Mouse (Mus musculus): ENCODE measurements around the gene Tmub1. TPM values are rescaled to one million over a fixed set of nuclear protein-coding genes. Genes with fewer than 3 reads are reported as not detected.

Tmub1 gene
- polyA plus RNA-seq, 1 experiment from 2014 or later, result 38.4 TPM

- Histone ChIP-seq H3K9me3 (no peaks in the 10 kb centered on the region), H3K36me3 (peaks cover 60% of the 10 kb centered on the region), H3K4me1 (replicated peaks) (peaks cover 59% of the 10 kb centered on the region), H3K27me3 (ENCODE audit: insufficient read depth, poor library complexity, severe bottlenecking) (peaks cover 43% of the 10 kb centered on the region), H3K4me3 (peak overlapping the region; percentile 55; the same call in 1 of the 2 replicates), H3K27ac (no peak overlapping the region)
- no peak for DNase-seq (ENCODE audit: low spot score)
- 73% methylated on average over 6 of the region's 6 CpGs for WGBS
Observed at GRCm38 (mm10) chr5:24475476-24476241, 28.0 kb upstream of the Tmub1 start.

GRCm38 (mm10) chr5:24474723-24475261 lies 27.1 kb upstream of the Tmub1 start:
- peaks cover 43% of the 10 kb centered on the region for H3K27me3 ChIP-seq (ENCODE audit: insufficient read depth, poor library complexity, severe bottlenecking)
- peak; percentile 51 for DNase-seq (ENCODE audit: low spot score)
- H3K9me3 ChIP-seq, result no peaks in the 10 kb centered on the region
- H3K4me1 ChIP-seq (replicated peaks), result peaks cover 52% of the 10 kb centered on the region
- under 1% methylated on average over 67 of the region's 67 CpGs for WGBS
- peak overlapping the region; percentile 55 for H3K4me3 ChIP-seq
- peak overlapping the region; percentile 60 for H3K27ac ChIP-seq
- H3K36me3 ChIP-seq, result peaks cover 52% of the 10 kb centered on the region

DNA sequence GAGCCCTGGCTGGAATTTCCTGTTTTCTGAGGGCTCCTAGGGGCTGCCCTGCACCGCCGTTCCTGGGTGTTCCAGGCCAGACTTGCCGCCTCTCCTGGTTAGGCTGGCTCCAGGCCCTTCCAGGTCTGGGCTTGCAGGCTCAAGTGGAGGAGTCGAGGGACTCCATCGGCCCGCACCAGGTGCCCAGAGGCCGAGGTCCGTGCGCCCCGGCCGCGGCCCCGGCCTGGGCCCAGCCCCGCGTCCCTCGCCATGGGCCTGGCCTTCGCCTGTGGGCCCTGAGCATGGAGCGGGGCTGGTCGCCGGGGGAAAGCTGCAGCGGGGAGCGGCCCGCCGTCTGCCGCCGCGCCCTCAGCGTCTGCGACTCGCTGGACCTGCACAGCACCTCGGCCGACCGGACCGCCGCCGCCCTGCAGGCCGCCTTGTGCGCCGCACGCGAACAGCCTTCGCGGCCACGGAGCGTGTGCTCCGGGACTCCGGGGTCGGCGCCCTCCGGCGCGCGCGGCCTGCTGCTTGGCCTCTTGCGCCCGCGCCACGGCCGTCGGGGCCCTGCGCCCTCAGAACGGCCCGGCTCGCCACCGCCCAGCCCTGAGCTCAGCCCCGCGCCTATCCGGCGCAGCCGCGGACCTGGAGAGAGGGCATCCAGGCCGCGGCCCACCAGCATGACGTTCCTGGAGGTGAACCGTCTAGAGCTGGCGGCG lies 26.5 kb upstream of the Tmub1 start:
- H3K9me3 ChIP-seq, result no peaks in the 10 kb centered on the region
- peaks cover 52% of the 10 kb centered on the region for H3K4me1 ChIP-seq (replicated peaks)
- H3K4me3 ChIP-seq, result peak overlapping the region; percentile 55
- peak; percentile 55 for DNase-seq (ENCODE audit: low spot score)
- peaks cover 45% of the 10 kb centered on the region for H3K36me3 ChIP-seq
- H3K27me3 ChIP-seq (ENCODE audit: insufficient read depth, poor library complexity, severe bottlenecking), result peaks cover 43% of the 10 kb centered on the region
- peak overlapping the region; percentile 60 for H3K27ac ChIP-seq
- 1% methylated on average over 77 of the region's 77 CpGs for WGBS

DNA sequence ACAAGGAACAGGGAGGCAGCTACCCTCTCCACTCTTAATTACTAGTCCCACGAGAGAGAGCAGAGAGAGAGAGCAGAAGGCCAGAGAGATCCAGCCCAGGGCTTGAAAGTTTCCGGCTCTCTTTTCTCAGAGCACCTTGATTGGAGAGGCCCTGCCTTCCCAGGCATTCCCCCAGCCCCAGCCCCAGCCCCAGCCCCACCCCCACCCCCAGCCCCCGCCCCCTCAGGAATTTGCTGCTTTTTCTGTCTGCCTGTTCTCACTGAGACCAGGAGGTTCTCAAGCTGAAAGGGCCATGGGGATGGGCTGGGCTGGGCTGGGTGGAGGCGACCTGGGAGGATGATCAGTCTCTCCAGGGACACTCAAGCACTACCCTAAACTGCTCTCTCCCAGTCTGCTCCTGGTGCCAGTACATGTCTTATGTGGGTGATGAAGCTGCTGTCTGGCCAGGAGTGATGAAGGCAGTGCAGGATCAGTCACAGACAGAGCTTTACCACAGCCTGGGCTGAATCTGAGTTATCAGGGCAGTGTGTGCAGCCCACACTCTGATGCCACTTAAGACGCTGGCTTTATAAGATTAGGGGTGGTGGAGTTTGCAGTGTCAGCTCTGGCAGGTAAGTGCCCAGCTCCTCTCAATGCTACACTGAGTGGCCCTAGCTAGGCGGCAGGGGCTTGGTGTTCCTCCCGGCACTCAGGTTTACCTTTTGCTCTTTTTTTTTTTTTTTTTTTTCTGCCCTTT lies 25.4 kb upstream of the Tmub1 start:
- peaks cover 43% of the 10 kb centered on the region for H3K27me3 ChIP-seq (ENCODE audit: insufficient read depth, poor library complexity, severe bottlenecking)
- no peak for DNase-seq (ENCODE audit: low spot score)
- no peaks in the 10 kb centered on the region for H3K9me3 ChIP-seq
- peaks cover 34% of the 10 kb centered on the region for H3K36me3 ChIP-seq
- WGBS, result 15% methylated on average over 7 of the region's 7 CpGs
- H3K4me1 ChIP-seq (replicated peaks), result peaks cover 55% of the 10 kb centered on the region
- H3K4me3 ChIP-seq, result peak overlapping the region; percentile 16; the same call in 1 of the 2 replicates
- no peak overlapping the region for H3K27ac ChIP-seq

DNA sequence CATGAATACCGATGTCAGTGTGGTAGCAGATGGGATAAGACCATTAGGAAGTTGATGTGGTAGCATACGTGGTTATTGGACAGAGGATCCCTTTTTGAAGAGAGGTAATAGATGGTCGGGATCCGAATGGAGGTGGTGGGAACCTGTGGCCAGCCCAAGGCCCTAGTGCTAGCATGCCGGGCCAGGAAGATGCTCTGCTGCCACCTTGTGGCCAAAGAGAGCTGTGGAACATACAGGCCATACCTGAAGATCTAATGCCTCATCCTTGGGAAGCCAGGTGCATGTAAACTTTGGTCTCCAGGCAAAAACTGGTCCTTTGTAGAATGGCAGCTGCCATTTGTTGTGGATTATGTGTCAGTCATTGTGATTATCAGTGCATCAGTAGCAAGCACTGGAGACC lies 22.9 kb upstream of the Tmub1 start:
- Histone ChIP-seq H3K36me3 (peaks cover 10% of the 10 kb centered on the region), H3K9me3 (no peaks in the 10 kb centered on the region), H3K4me3 (no peak overlapping the region), H3K27ac (no peak overlapping the region), H3K4me1 (replicated peaks) (peaks cover 66% of the 10 kb centered on the region), H3K27me3 (ENCODE audit: insufficient read depth, poor library complexity, severe bottlenecking) (peaks cover 37% of the 10 kb centered on the region)
- DNase-seq (ENCODE audit: low spot score), result peak; percentile 77
- WGBS, result 16% methylated on average over 5 of the region's 5 CpGs

DNA sequence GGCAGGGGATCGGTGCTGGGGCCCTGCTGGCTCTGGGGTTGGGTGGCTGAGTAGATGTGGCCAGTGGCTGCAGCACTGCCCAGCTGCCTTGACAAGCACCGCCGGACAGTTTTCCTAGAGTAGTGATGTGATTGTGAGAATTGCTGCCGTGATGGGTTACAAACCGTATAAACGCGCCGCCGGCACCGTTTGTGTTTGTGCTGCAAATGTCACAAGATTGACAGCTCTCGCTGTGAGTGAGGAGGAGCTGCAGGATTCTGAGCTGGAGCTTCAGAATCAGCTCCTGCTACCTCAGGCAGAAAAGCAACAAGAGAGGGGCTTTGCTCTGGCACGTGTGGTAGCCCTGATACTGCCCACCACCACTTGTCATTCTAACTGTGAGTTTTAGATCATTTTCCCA lies 19.1 kb upstream of the Tmub1 start:
- Histone ChIP-seq H3K9me3 (no peaks in the 10 kb centered on the region), H3K4me1 (replicated peaks) (peaks cover 41% of the 10 kb centered on the region), H3K36me3 (peaks cover 14% of the 10 kb centered on the region), H3K27ac (peak overlapping the region; percentile 1; the same call in 1 of the 2 replicates), H3K4me3 (no peak overlapping the region), H3K27me3 (ENCODE audit: insufficient read depth, poor library complexity, severe bottlenecking) (peaks cover under 1% of the 10 kb centered on the region; the same call in 1 of the 2 replicates)
- DNase-seq (ENCODE audit: low spot score), result no peak
- WGBS, result 29% methylated on average over 12 of the region's 12 CpGs

DNA sequence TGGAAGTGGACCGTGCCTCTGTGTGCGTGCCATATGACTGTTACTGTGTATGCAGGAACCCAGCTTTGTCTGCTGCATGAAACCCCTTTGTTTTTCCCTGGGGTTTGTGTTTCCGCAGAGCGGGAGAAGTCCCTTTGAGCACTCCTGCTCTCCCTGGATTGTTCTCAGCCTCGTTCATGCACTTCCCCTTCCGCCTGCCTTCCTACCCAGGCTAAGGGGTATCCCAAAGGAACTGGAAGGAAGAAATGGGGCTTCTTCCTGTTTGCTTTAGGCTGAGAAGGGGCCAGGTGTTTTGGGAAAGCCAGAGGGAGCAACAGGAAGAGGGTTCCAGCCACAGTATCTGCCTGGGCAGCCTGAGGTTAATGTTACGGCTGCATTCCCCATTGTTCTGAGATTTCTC lies 8.0 kb upstream of the Tmub1 start:
- peaks cover 50% of the 10 kb centered on the region for H3K36me3 ChIP-seq
- peaks cover 50% of the 10 kb centered on the region for H3K4me1 ChIP-seq (replicated peaks)
- H3K4me3 ChIP-seq, result peak overlapping the region; percentile 95
- peak overlapping the region; percentile 97 for H3K27ac ChIP-seq
- DNase-seq (ENCODE audit: low spot score), result no peak
- H3K9me3 ChIP-seq, result no peaks in the 10 kb centered on the region
- WGBS, result 59% methylated on average over 7 of the region's 7 CpGs
- H3K27me3 ChIP-seq (ENCODE audit: insufficient read depth, poor library complexity, severe bottlenecking), result peaks cover 3% of the 10 kb centered on the region; the same call in 1 of the 2 replicates

- peaks cover 50% of the 10 kb centered on the region for H3K4me1 ChIP-seq (replicated peaks)
Observed at GRCm38 (mm10) chr5:24455076-24455475, 7.4 kb upstream of the Tmub1 start.

DNA sequence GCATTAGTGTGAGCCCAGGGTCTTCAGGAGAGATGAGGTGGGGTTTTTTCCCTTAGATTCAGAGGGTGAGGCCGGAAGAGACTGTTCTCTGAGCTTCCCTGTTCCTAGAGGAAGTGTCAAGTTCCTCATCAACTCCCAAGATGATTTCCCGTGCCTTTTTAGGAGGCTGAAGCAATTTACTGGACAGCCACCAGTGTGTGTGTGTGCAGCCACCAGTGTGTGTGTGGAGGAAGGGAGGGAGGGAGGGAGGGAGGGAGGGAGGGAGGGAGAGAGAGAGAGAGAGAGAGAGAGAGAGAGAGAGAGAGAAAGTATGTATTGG lies 6.3 kb upstream of the Tmub1 start:
- Histone ChIP-seq H3K27me3 (ENCODE audit: insufficient read depth, poor library complexity, severe bottlenecking) (peaks cover 19% of the 10 kb centered on the region; the same call in 1 of the 2 replicates), H3K9me3 (no peaks in the 10 kb centered on the region), H3K27ac (peak overlapping the region; percentile 97), H3K4me3 (peak overlapping the region; percentile 95), H3K36me3 (peaks cover 38% of the 10 kb centered on the region), H3K4me1 (replicated peaks) (peaks cover 50% of the 10 kb centered on the region)
- 24% methylated on average over 2 of the region's 2 CpGs for WGBS
- DNase-seq (ENCODE audit: low spot score), result no peak

More at GRCm38 (mm10) chr5:24455076-24455475, 7.4 kb upstream of the Tmub1 start:
- DNase-seq (ENCODE audit: low spot score), result no peak
- Histone ChIP-seq H3K36me3 (peaks cover 45% of the 10 kb centered on the region), H3K27me3 (ENCODE audit: insufficient read depth, poor library complexity, severe bottlenecking) (peaks cover 9% of the 10 kb centered on the region; the same call in 1 of the 2 replicates), H3K27ac (peak overlapping the region; percentile 97), H3K9me3 (no peaks in the 10 kb centered on the region), H3K4me3 (peak overlapping the region; percentile 95)
- 54% methylated on average over 3 of the region's 3 CpGs for WGBS

- H3K36me3 ChIP-seq, result peaks cover 33% of the 10 kb centered on the region
- H3K27me3 ChIP-seq (ENCODE audit: insufficient read depth, poor library complexity, severe bottlenecking), result peaks cover 24% of the 10 kb centered on the region; the same call in 1 of the 2 replicates
- H3K27ac ChIP-seq, result peak overlapping the region; percentile 97
- H3K4me1 ChIP-seq (replicated peaks), result peaks cover 50% of the 10 kb centered on the region
- H3K4me3 ChIP-seq, result peak overlapping the region; percentile 95
- 8% methylated on average over 5 of the region's 5 CpGs for WGBS
- H3K9me3 ChIP-seq, result no peaks in the 10 kb centered on the region
- peak; percentile 65 for DNase-seq (ENCODE audit: low spot score)
Observed at GRCm38 (mm10) chr5:24453283-24453984, 5.8 kb upstream of the Tmub1 start.

- Histone ChIP-seq H3K36me3 (peaks cover 27% of the 10 kb centered on the region), H3K4me1 (replicated peaks) (peaks cover 55% of the 10 kb centered on the region), H3K27me3 (ENCODE audit: insufficient read depth, poor library complexity, severe bottlenecking) (peaks cover 24% of the 10 kb centered on the region; the same call in 1 of the 2 replicates), H3K9me3 (no peaks in the 10 kb centered on the region), H3K4me3 (peak overlapping the region; percentile 95), H3K27ac (peak overlapping the region; percentile 97)
- peak; percentile 40 for DNase-seq (ENCODE audit: low spot score)
- WGBS, result under 1% methylated on average over 29 of the region's 29 CpGs
Observed at GRCm38 (mm10) chr5:24452691-24453233, 5.1 kb upstream of the Tmub1 start.
